Mouse (Mus musculus) lung, adult 2 months (tissue): ENCODE results near the gene Tfdp1. TPM values are rescaled to one million over a fixed set of nuclear protein-coding genes. Genes with fewer than 3 reads are reported as not detected.

ENCODE experiments used
- DNase-seq: peaks from one replicate; pipeline ENCODE4 v3.0.0; 2022
- H3K4me1 ChIP-seq: fragments of 200-500 bp; 2 replicates; pipeline ENCODE4 v1.6.1; 2011; ENCODE audit warnings: low read length; ENCODE audit not compliant: control insufficient read depth, insufficient read depth
- H3K4me3 ChIP-seq: fragments of 200-500 bp; replicated peaks from 2 replicates; pipeline ENCODE3; 2011; ENCODE audit warnings: low read depth, mild to moderate bottlenecking, control low read depth, low read length; ENCODE audit errors: extremely low read depth
- CTCF ChIP-seq: fragments of 200-500 bp; IDR thresholded peaks from 2 replicates; pipeline ENCODE4 v1.5.1; 2011; ENCODE audit warnings: mild to moderate bottlenecking, low read length, control low read depth; ENCODE audit not compliant: insufficient read depth
- POLR2A ChIP-seq: fragments of 200-500 bp; IDR thresholded peaks from 2 replicates; pipeline ENCODE4 v1.6.1; 2011; ENCODE audit warnings: low read depth, mild to moderate bottlenecking, control low read depth, low read length, borderline replicate concordance; ENCODE audit errors: extremely low read depth
- WGBS: fragments of 180-500 bp; shearing (Covaris S2); methylation state at CpG from one replicate; pipeline ENCODE4 v1.1.7; 2018; 5-methylcytosine and 5-hydroxymethylcytosine counted together
- polyA plus RNA-seq: library from polyadenylated mRNA; depleted of rRNA; stranded (reverse); fragments of >200 nt; gene quantifications from 2 replicates; pipeline ENCODE4 v1.2.3, GENCODE M21; 2012

Gene Tfdp1
- polyA plus RNA-seq, 1 experiment: 28.0 TPM

- 87% methylated on average over 7 of the region's 7 CpGs for WGBS
- no peak for TF ChIP-seq POLR2A
- TF ChIP-seq CTCF: no peak
- DNase-seq: no peak
- H3K4me3 ChIP-seq: no peak overlapping the region
- no peaks in the 10 kb centered on the region for H3K4me1 ChIP-seq
Observed at GRCm38 (mm10) chr8:13350052-13350451, 11.5 kb downstream of the Tfdp1 start.

- Histone ChIP-seq H3K4me1 (no peaks in the 10 kb centered on the region), H3K4me3 (no peak overlapping the region)
- TF ChIP-seq POLR2A: no peak
- TF ChIP-seq CTCF: no peak
- no peak for DNase-seq
- WGBS: 86% methylated on average over 5 of the region's 5 CpGs
Observed at GRCm38 (mm10) chr8:13351593-13351992, 13.0 kb downstream of the Tfdp1 start.

GRCm38 (mm10) chr8:13352601-13353000 lies 14.1 kb downstream of the Tfdp1 start:
- 84% methylated on average over 8 of the region's 8 CpGs for WGBS
- no peak for TF ChIP-seq POLR2A
- no peak for TF ChIP-seq CTCF
- Histone ChIP-seq H3K4me1 (no peaks in the 10 kb centered on the region), H3K4me3 (no peak overlapping the region)
- DNase-seq: no peak

DNA sequence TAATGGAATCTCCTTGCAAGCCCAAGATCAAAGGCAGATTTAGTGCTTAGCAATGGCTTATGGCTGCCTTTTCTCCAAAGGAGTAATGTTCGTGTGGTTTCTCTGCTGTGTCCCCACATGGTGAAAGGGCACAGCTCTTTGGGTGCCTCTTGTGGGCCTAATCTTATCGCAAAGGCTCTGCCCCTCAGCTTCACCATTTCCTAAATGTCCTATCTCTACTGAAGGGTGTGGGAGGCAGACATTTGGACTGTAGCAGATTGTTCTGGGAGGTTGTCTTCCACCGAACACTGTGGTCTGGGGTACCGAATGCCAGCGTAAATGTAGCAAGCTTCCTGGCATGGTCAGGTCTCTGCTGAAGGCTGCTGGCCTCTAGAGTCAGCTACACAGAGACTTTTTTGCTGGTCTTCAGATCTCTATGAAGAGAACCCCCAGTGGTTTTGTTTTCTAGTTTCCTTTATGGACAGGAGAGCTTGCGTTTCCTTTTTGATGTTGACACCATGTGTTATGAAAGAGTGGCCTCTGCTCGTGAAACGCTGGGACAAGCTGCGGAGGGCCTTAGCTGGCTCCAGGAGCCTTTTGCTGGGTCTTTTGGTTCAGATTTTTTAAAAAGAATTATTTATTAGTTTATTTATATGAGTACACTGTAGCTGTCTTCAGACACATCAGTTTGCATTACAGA lies 14.7 kb downstream of the Tfdp1 start:
- WGBS: 77% methylated on average over 9 of the region's 9 CpGs
- DNase-seq: no peak
- TF ChIP-seq CTCF (no peak), POLR2A (no peak)
- Histone ChIP-seq H3K4me1 (no peaks in the 10 kb centered on the region), H3K4me3 (no peak overlapping the region)

DNA sequence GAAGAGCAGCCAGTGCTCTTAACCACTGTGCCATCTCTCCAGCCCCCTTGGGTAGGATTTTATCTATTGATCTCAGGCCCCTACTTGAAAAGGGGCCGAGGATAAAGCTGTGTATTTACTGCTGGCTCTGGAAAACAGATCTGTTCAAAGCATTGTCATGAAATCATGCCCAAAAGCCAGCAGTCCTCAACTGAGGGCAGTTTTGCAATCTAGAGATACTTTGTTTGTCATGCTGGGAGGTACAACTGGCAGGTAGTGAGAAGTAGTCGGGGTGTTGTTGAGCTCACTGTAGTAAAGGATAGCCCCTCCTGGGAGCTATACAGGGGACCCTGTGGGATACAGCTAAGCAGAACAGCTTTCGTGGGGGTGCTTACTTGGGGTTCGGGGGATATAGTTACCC lies 15.3 kb downstream of the Tfdp1 start:
- no peak for DNase-seq
- WGBS: 85% methylated on average over 4 of the region's 4 CpGs
- TF ChIP-seq CTCF: no peak
- TF ChIP-seq POLR2A: no peak
- Histone ChIP-seq H3K4me3 (no peak overlapping the region), H3K4me1 (no peaks in the 10 kb centered on the region)

GRCm38 (mm10) chr8:13356221-13356620 lies 17.7 kb downstream of the Tfdp1 start:
- TF ChIP-seq POLR2A: no peak
- no peak for TF ChIP-seq CTCF
- WGBS: 80% methylated on average over 6 of the region's 6 CpGs
- Histone ChIP-seq H3K4me1 (no peaks in the 10 kb centered on the region), H3K4me3 (no peak overlapping the region)
- DNase-seq: no peak

GRCm38 (mm10) chr8:13356681-13357080 lies 18.1 kb downstream of the Tfdp1 start:
- Histone ChIP-seq H3K4me1 (no peaks in the 10 kb centered on the region), H3K4me3 (no peak overlapping the region)
- TF ChIP-seq CTCF: no peak
- no peak for TF ChIP-seq POLR2A
- 57% methylated on average over 10 of the region's 10 CpGs for WGBS
- DNase-seq: no peak

- TF ChIP-seq POLR2A (no peak), CTCF (no peak)
- WGBS: 67% methylated on average over 7 of the region's 7 CpGs
- H3K4me3 ChIP-seq: no peak overlapping the region
- DNase-seq: no peak
- no peaks in the 10 kb centered on the region for H3K4me1 ChIP-seq
Observed at GRCm38 (mm10) chr8:13360213-13360612, 21.7 kb downstream of the Tfdp1 start.

- TF ChIP-seq CTCF (no peak), POLR2A (no peak)
- 96% methylated on average over 6 of the region's 6 CpGs for WGBS
- H3K4me1 ChIP-seq: no peaks in the 10 kb centered on the region
- no peak for DNase-seq
- no peak overlapping the region for H3K4me3 ChIP-seq
Observed at GRCm38 (mm10) chr8:13361865-13362264, 23.3 kb downstream of the Tfdp1 start.

GRCm38 (mm10) chr8:13373151-13373662 lies 34.7 kb downstream of the Tfdp1 start:
- 80% methylated on average over 8 of the region's 8 CpGs for WGBS
- no peak for DNase-seq
- TF ChIP-seq CTCF: no peak
- Histone ChIP-seq H3K4me3 (no peak overlapping the region), H3K4me1 (no peaks in the 10 kb centered on the region)

GRCm38 (mm10) chr8:13381630-13382029 lies 43.1 kb downstream of the Tfdp1 start:
- WGBS: 85% methylated on average over 7 of the region's 7 CpGs
- no peak overlapping the region for H3K4me3 ChIP-seq
- no peaks in the 10 kb centered on the region for H3K4me1 ChIP-seq
- TF ChIP-seq CTCF (no peak), POLR2A (no peak)
- no peak for DNase-seq
